Mouse (Mus musculus): ENCODE results near the gene Gm20547.

Gene Gm20547

GRCm38 (mm10) chr17:34896366-34896765 lies 14.5 kb upstream of the Gm20547 start:
- no peak for DNase-seq (ENCODE audit: low spot score in 2 of 2)

- DNase-seq (ENCODE audit: low spot score in 2 of 2): no peak
Observed at GRCm38 (mm10) chr17:34895724-34896123, 13.9 kb upstream of the Gm20547 start.

GRCm38 (mm10) chr17:34894801-34895530 lies 13.1 kb upstream of the Gm20547 start:
- peak; percentile 52 to 70 for DNase-seq (ENCODE audit: low spot score in 2 of 2)

GRCm38 (mm10) chr17:34894074-34894597 lies 12.3 kb upstream of the Gm20547 start:
- DNase-seq (ENCODE audit: low spot score in 2 of 2): peak; percentile 86 to 93

- no peak for DNase-seq (ENCODE audit: low spot score in 2 of 2)
Observed at GRCm38 (mm10) chr17:34893072-34893824, 11.4 kb upstream of the Gm20547 start.

GRCm38 (mm10) chr17:34891377-34891776 lies 9.5 kb upstream of the Gm20547 start:
- DNase-seq (ENCODE audit: low spot score in 2 of 2): no peak

GRCm38 (mm10) chr17:34890074-34890743 lies 8.4 kb upstream of the Gm20547 start:
- DNase-seq (ENCODE audit: low spot score in 2 of 2): no peak

GRCm38 (mm10) chr17:34887942-34888341 lies 6.1 kb upstream of the Gm20547 start:
- DNase-seq (ENCODE audit: low spot score in 2 of 2): no peak

GRCm38 (mm10) chr17:34885615-34886014 lies 3.8 kb upstream of the Gm20547 start:
- DNase-seq (ENCODE audit: low spot score in 2 of 2): no peak

- DNase-seq (ENCODE audit: low spot score in 2 of 2): no peak
Observed at GRCm38 (mm10) chr17:34884704-34885103, 2.9 kb upstream of the Gm20547 start.

- no peak for DNase-seq (ENCODE audit: low spot score in 2 of 2)
Observed at GRCm38 (mm10) chr17:34883332-34883731, 1.5 kb upstream of the Gm20547 start.

GRCm38 (mm10) chr17:34881166-34881565 lies 676 bp downstream of the Gm20547 start:
- DNase-seq (ENCODE audit: low spot score in 2 of 2): no peak

GRCm38 (mm10) chr17:34879336-34879879 lies 2.4 kb downstream of the Gm20547 start, which contains the start of gene Zbtb12:
Zbtb12 (plus strand) TSS chr17:34879483.
- no peak for DNase-seq (ENCODE audit: low spot score in 2 of 2)

GRCm38 (mm10) chr17:34874321-34874720 lies 7.5 kb downstream of the Gm20547 start:
- DNase-seq (ENCODE audit: low spot score in 2 of 2): no peak

GRCm38 (mm10) chr17:34865981-34866380 lies 15.9 kb downstream of the Gm20547 start:
- no peak for DNase-seq (ENCODE audit: low spot score in 2 of 2)

- DNase-seq (ENCODE audit: low spot score in 2 of 2): no peak
Observed at GRCm38 (mm10) chr17:34862416-34863081, 19.3 kb downstream of the Gm20547 start, which contains the start of gene Cfb. Cfb (minus strand) TSS chr17:34862518.

- peak in 1 of 2 experiments; percentile 32 for DNase-seq (ENCODE audit: low spot score in 2 of 2)
Observed at GRCm38 (mm10) chr17:34861704-34862415, 20.0 kb downstream of the Gm20547 start.

GRCm38 (mm10) chr17:34860514-34860913 lies 21.3 kb downstream of the Gm20547 start:
- no peak for DNase-seq (ENCODE audit: low spot score in 2 of 2)

- no peak for DNase-seq (ENCODE audit: low spot score in 2 of 2)
Observed at GRCm38 (mm10) chr17:34858670-34859069, 23.2 kb downstream of the Gm20547 start.

- peak in 1 of 2 experiments; percentile 42 for DNase-seq (ENCODE audit: low spot score in 2 of 2)
Observed at GRCm38 (mm10) chr17:34855825-34856224, 26.0 kb downstream of the Gm20547 start.

- no peak for DNase-seq (ENCODE audit: low spot score in 2 of 2)
Observed at GRCm38 (mm10) chr17:34854761-34855160, 27.1 kb downstream of the Gm20547 start.

Measured in urinary bladder, adult 18-20 months (tissue).